Mouse (Mus musculus) intestine, embryonic 14.5 days (tissue): Measurements from ENCODE around the gene Ggta1. TPM values are rescaled to one million over a fixed set of nuclear protein-coding genes. Genes with fewer than 3 reads are reported as not detected.
A peak's percentile ranks its signal among the peaks of the same experiment; 100 is the strongest.

Source experiments
- ATAC-seq: fragments of 200-750 bp; cut with Nextera tagmentation; replicated peaks from 2 replicates; pipeline ENCODE4 v1.8.0; 2017; ENCODE audit warnings: low read depth, moderate number of reproducible peaks, moderate TSS enrichment, moderate library complexity; ENCODE audit not compliant: low FRiP score, low TSS enrichment
- DNase-seq: peaks from one replicate; pipeline ENCODE4 v3.0.0-alpha.2; 2018; ENCODE audit warnings: low spot score
- H3K27ac ChIP-seq: fragments of 300-500 bp; sonication (generic); 2 replicates; pipeline ENCODE4 v1.5.1; 2014; ENCODE audit warnings: low read depth, mild to moderate bottlenecking, control low read depth
- H3K27me3 ChIP-seq: fragments of 300-500 bp; sonication (generic); replicated peaks from 2 replicates; pipeline ENCODE4 v1.6.1; 2014; ENCODE audit warnings: low read length, control low read depth; ENCODE audit not compliant: control insufficient read depth, insufficient read depth
- H3K36me3 ChIP-seq: fragments of 300-500 bp; sonication (generic); 2 replicates; pipeline ENCODE4 v1.6.1; 2014; ENCODE audit warnings: low read length, control low read depth; ENCODE audit not compliant: control insufficient read depth, insufficient read depth
- H3K4me1 ChIP-seq: fragments of 300-500 bp; sonication (generic); replicated peaks from 2 replicates; pipeline ENCODE4 v1.6.1; 2014; ENCODE audit warnings: low read length, control low read depth, mixed read lengths; ENCODE audit not compliant: control insufficient read depth, insufficient read depth
- H3K4me2 ChIP-seq: fragments of 300-500 bp; sonication (generic); 2 replicates; pipeline ENCODE4 v1.6.1; 2014; ENCODE audit warnings: low read length
- H3K4me3 ChIP-seq: fragments of 300-500 bp; sonication (generic); 2 replicates; pipeline ENCODE4 v1.5.1; 2014; ENCODE audit warnings: low read depth, low read length, control low read depth, mixed read lengths
- H3K9ac ChIP-seq: fragments of 300-500 bp; sonication (generic); 2 replicates; pipeline ENCODE4 v1.6.1; 2014; ENCODE audit warnings: mild to moderate bottlenecking, low read length
- H3K9me3 ChIP-seq: fragments of 300-500 bp; sonication (generic); 2 replicates; pipeline ENCODE4 v1.6.1; 2016; ENCODE audit warnings: low read length, control low read depth; ENCODE audit not compliant: control insufficient read depth
- WGBS: fragments of 180-500 bp; shearing (Covaris S2); extraction: QIAGEN DNeasy Blood & Tissue Kit; methylation state at CpG from one replicate; pipeline ENCODE4 v1.1.7; 2014; 5-methylcytosine and 5-hydroxymethylcytosine counted together
- polyA plus RNA-seq: library from polyadenylated mRNA; unstranded; fragments of >200 nt; fragmentation: Nextera tagmentation; extraction: Ambion mirVana; gene quantifications from 2 replicates; pipeline ENCODE4 v1.2.1, GENCODE M21; 2014

Ggta1 gene
- polyA plus RNA-seq, 1 experiment from 2014 or later: 20.1 TPM

DNA sequence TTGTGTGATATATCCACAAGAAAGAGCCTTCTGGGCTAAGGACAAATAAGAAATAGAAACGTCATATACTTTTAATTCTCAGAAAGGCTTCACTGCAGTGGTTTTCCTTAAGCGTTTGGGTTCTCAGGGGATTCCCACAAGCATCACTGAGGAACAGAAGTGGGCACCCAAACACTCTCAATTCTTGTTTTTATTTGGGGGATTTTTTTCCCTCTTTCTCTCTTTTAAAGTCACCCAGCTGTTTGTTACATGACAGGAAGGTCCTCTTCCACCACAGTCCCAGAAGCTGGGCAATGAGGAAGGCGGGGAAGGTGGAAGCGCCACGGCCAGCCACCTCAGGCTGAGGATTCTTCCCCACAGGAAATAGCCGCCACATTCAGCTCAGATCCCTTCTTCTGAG, 46.6 kb downstream of the Ggta1 start:
- Histone ChIP-seq H3K27ac (no peak overlapping the region), H3K4me1 (0 out of 2 replicates have a peak, but pooled peaks cover 3% of the 10 kb centered on the region), H3K27me3 (no peaks in the 10 kb centered on the region), H3K36me3 (peaks cover 19% of the 10 kb centered on the region), H3K9me3 (peaks cover 5% of the 10 kb centered on the region), H3K4me2 (no peak overlapping the region), H3K9ac (no peak overlapping the region), H3K4me3 (no peak overlapping the region)
- DNase-seq: no peak
- WGBS: 77% methylated on average over 6 of the region's 6 CpGs
- ATAC-seq: no peak

DNA sequence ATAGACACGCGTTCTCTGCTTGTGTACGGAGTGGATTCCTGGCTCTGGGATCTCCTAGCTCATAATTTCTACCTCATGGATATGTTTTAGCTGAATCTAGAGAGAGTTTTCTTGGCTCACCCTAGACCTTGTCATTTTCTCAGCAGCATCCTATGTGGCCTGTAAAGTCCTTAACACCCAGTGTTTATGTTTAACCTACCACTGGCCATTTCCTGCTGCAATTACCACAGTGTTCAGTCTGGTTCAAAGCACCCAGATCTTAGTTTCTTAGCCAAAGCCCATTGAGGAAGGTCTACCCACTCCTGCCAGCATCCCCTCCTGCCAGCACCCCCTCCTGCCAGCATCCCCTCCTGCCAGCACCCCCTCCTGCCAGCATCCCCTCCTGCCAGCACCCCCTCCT, 50.2 kb downstream of the Ggta1 start:
- DNase-seq (no peak), ATAC-seq (no peak)
- Histone ChIP-seq H3K9me3 (no peaks in the 10 kb centered on the region), H3K36me3 (peaks cover 4% of the 10 kb centered on the region; the same call in 1 of the 2 replicates), H3K27me3 (no peaks in the 10 kb centered on the region), H3K4me1 (0 out of 2 replicates have a peak, but pooled peaks cover 3% of the 10 kb centered on the region), H3K4me2 (no peak overlapping the region), H3K27ac (no peak overlapping the region), H3K9ac (no peak overlapping the region), H3K4me3 (no peak overlapping the region)
- WGBS: 86% methylated on average over 3 of the region's 3 CpGs

DNA sequence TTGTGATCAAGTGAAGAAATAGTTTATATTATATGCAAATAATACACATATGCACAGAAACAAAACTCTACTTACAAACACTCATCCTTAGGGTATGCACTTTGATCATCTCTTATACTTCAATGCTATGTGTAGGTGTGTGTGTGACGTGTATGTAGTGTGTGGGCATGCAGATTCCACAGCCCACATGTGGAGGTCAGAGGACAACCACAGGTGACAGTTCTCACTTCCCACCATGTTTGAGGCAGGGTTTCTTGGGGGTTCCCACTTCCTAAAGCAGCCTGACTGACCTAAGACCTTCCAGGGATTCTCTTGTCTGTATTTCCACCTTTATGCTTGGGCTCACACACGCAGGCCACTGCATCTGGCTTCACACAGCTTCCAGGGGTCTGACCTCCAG, 50.8 kb downstream of the Ggta1 start:
- 75% methylated on average over 2 of the region's 2 CpGs for WGBS

DNA sequence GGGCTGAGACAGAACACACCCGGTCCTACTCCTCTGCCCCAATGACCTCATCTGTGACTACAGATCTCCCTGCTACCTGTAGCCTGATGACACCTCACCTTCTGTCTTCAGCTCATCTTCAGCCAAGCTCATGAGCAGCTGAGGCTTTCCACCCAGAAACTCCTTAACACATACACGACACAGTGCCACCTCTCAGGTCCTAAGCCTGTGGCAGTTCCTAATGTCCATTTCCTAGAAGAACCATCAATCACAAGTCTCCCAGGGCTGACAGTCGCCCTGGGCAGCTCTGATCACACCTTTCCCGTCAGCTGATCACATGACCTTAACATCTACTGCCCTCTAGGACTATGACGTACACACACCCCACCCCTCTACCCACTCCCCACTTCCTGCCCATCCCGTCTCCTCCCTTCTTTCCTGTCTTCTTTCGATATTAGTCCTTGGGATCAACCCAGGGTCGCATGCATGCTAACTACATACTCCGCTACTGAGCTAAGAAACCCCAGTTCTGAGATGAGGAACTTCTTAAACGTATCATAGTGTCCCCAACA, 51.3 kb downstream of the Ggta1 start:
- no peak for ATAC-seq
- Histone ChIP-seq H3K27me3 (no peaks in the 10 kb centered on the region), H3K36me3 (peaks cover 4% of the 10 kb centered on the region; the same call in 1 of the 2 replicates), H3K4me1 (0 out of 2 replicates have a peak, but pooled peaks cover 3% of the 10 kb centered on the region), H3K9me3 (no peaks in the 10 kb centered on the region), H3K9ac (no peak overlapping the region), H3K27ac (no peak overlapping the region), H3K4me3 (no peak overlapping the region), H3K4me2 (no peak overlapping the region)
- DNase-seq: no peak
- WGBS: 67% methylated on average over 10 of the region's 10 CpGs

More for the DNA sequence above, 50.8 kb downstream of the Ggta1 start:
- H3K4me2 ChIP-seq: no peak overlapping the region
- peaks cover 4% of the 10 kb centered on the region; the same call in 1 of the 2 replicates for H3K36me3 ChIP-seq
- no peak for ATAC-seq
- no peak overlapping the region for H3K4me3 ChIP-seq
- no peak overlapping the region for H3K9ac ChIP-seq
- 0 out of 2 replicates have a peak, but pooled peaks cover 3% of the 10 kb centered on the region for H3K4me1 ChIP-seq
- no peaks in the 10 kb centered on the region for H3K9me3 ChIP-seq
- no peaks in the 10 kb centered on the region for H3K27me3 ChIP-seq
- DNase-seq: no peak
- no peak overlapping the region for H3K27ac ChIP-seq

DNA sequence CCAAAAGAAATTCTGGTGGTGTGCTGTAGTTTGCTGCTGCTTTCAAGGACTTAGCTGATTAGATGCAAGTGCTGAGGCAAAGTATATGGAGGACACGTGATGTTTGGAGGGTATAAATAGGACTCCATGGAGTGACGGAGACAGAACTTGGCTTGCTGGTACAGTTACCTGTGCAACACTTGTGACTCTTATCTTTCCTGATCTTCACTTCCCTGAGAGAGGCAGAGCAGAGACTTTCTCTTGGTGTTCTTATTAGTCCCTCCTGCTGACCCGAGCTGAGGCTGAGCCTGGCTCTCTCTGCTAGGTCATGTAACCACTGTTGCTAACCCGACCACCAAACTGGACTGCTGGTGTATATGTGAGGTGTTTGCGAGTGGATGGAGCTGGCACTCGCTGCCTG, 53.6 kb downstream of the Ggta1 start:
- no peaks in the 10 kb centered on the region for H3K9me3 ChIP-seq
- no peaks in the 10 kb centered on the region for H3K27me3 ChIP-seq
- 89% methylated on average over 6 of the region's 6 CpGs for WGBS
- H3K36me3 ChIP-seq: peaks cover 4% of the 10 kb centered on the region; the same call in 1 of the 2 replicates
- no peak for ATAC-seq
- no peak overlapping the region for H3K9ac ChIP-seq
- H3K4me3 ChIP-seq: no peak overlapping the region
- no peak overlapping the region for H3K27ac ChIP-seq
- 0 out of 2 replicates have a peak, but pooled peaks cover 3% of the 10 kb centered on the region for H3K4me1 ChIP-seq
- no peak overlapping the region for H3K4me2 ChIP-seq
- DNase-seq: no peak

DNA sequence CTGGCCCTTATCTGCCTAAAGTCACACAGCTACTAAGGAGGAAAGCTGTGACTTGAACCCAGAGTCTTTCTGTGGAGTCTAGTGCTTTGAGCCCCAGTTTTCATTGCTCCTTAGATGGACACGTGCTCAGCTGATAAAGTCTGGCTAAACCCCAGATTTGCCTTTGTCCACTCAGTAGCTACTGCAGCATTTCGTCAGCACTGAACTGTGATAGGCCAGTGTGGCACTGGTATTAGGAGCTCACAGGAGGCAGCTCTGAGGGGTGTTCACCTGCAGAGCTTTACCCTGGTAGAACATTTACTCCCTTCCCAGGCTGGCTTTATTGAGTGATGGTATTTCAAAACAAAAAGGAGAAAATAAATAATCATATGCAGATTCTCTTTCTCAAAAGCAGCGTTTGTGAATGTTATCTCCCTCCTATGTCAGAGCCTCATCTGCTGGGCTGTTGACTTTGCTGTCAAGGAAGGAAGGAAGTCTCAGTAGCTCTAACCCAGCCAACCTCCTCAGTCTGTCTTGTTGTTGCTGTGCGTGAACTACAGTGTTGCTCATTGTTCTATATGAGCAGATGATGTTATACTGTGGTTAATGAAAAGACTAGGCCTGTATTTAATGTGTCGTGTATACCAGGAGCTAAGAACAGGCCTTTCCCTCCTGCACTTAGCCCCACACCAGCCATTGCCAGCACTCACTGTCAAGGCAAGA, 54.5 kb downstream of the Ggta1 start:
- Histone ChIP-seq H3K4me2 (no peak overlapping the region), H3K27ac (no peak overlapping the region), H3K9ac (no peak overlapping the region), H3K27me3 (no peaks in the 10 kb centered on the region), H3K4me3 (no peak overlapping the region), H3K4me1 (0 out of 2 replicates have a peak, but pooled peaks cover 3% of the 10 kb centered on the region), H3K36me3 (peaks cover 4% of the 10 kb centered on the region; the same call in 1 of the 2 replicates), H3K9me3 (no peaks in the 10 kb centered on the region)
- no peak for DNase-seq
- ATAC-seq: no peak
- WGBS: 65% methylated on average over 5 of the region's 5 CpGs

DNA sequence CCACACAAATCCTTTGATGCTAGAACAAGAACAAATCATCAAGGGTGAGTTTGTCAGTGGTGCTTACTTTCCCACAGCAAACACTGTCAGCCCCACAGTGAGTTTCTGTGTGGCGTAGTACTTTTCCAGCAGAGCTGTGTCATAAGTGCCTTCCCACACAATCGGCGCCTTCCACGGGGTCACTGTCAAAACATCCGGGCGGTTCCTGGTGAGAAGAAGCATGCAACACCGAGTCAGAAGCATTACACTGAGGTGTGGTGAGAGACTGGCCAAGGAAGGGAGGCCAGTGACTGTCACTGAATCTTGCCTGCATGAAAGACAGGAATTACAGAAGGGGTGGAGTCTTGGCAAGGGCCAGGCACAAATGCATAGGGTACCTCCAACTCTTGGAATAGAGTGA, 55.2 kb downstream of the Ggta1 start:
- ATAC-seq: peak; percentile 61; the same call in 1 of the 2 replicates

DNA sequence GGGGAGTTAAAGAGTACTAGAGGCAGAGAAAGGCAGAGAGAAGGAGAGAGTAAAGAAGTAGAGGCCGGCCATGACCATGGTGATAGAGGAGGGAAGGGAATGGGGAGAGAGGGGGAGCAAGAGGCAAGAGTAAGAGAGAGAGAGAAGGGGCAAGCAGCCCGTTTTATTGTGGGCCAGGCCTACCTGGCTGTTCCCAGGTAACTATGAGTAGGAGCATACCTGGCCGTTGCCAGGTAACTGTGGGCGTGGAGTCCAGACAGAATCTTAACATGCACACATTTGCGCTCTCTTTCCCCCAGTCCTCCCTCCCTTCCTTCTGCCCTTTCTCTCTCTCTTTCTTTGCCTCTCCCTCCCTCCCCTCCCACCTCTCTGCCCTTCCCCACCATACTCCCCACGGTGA, 55.8 kb downstream of the Ggta1 start:
- ATAC-seq (no peak), DNase-seq (no peak)
- H3K27me3 ChIP-seq: no peaks in the 10 kb centered on the region

More for the DNA sequence above, 55.2 kb downstream of the Ggta1 start:
- Histone ChIP-seq H3K27ac (no peak overlapping the region), H3K9me3 (no peaks in the 10 kb centered on the region), H3K4me3 (no peak overlapping the region), H3K36me3 (peaks cover 4% of the 10 kb centered on the region; the same call in 1 of the 2 replicates), H3K9ac (no peak overlapping the region), H3K4me2 (no peak overlapping the region), H3K4me1 (no peaks in the 10 kb centered on the region), H3K27me3 (no peaks in the 10 kb centered on the region)
- DNase-seq: no peak
- WGBS: 43% methylated on average over 7 of the region's 7 CpGs

More for the DNA sequence above, 55.8 kb downstream of the Ggta1 start:
- no peak overlapping the region for H3K9ac ChIP-seq
- H3K36me3 ChIP-seq: peaks cover 4% of the 10 kb centered on the region; the same call in 1 of the 2 replicates
- no peak overlapping the region for H3K27ac ChIP-seq
- WGBS: 63% methylated on average over 6 of the region's 6 CpGs
- no peak overlapping the region for H3K4me3 ChIP-seq
- no peak overlapping the region for H3K4me2 ChIP-seq
- no peaks in the 10 kb centered on the region for H3K9me3 ChIP-seq
- no peaks in the 10 kb centered on the region for H3K4me1 ChIP-seq
